Mouse (Mus musculus) mesoderm, embryonic 11.5 days (tissue): ENCODE measurements around the gene Spint4.

ENCODE experiments used
- DNase-seq: peaks from one replicate; pipeline ENCODE4 v3.0.0-alpha.2; 2012; ENCODE audit warnings: low read depth, low spot score

Gene Spint4

DNA sequence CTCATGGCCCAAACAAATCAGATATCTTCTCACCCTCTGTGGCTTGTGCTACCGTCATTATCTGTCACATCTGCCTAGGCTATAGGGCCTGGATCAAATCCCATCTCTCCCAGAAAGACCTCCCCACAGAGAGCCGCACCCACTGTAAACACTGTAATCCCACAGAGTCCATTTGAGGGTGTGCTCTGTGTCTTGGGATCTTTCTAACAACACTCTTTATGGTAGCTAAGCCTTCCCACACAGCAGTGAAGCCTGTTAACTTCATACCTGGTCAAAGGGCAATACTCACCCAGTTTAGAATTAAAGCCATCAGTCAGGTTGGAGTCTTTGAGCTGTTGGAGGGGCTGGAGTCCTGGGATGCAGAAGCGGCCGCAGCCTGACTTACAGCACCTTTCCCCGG lies 33.4 kb downstream of the Spint4 start:
- DNase-seq, result no peak

DNA sequence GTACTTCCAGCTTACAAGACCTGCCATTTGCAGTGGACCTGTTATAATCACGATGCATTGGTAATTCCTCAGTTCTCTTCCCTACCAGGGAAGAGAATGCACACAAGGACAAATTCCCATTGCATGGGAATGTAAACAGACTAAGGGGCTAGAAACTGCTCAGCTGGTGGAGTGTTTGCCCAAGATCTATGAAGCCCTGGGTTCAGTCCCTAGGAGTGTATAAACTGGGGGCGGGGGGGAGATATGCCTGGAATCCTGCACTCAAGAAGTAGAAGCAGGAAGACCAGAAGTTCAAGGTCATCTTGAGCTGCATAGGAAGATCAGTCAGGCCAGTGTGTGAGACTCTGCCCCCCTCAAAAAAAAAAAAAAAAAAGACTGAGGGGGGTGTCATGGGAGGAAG lies 35.0 kb downstream of the Spint4 start:
- no peak for DNase-seq

GRCm38 (mm10) chr2:164734839-164735238 lies 36.5 kb downstream of the Spint4 start:
- DNase-seq, result no peak

DNA sequence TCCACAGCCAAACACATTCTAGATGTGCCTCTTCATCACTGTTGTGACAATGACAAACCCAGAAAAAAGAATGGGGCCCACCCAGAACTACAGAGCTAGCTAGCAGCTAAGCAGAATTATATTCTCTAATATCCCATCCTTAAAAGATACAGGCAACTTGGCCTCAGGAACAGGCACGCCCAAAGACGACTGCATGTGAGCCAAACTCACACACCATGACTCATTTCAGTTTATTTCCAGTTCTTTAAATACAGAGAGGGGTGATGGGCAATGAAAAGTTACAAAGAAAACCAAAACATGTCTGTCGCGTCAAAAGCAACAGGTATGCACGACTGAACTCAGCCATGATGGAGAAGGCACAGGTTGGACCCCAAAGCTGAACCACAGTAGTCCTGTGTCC lies 37.1 kb downstream of the Spint4 start:
- no peak for DNase-seq

- DNase-seq, result no peak
Measured at GRCm38 (mm10) chr2:164737377-164738090, 39.2 kb downstream of the Spint4 start.

GRCm38 (mm10) chr2:164739876-164740275 lies 41.6 kb downstream of the Spint4 start:
- DNase-seq, result no peak

DNA sequence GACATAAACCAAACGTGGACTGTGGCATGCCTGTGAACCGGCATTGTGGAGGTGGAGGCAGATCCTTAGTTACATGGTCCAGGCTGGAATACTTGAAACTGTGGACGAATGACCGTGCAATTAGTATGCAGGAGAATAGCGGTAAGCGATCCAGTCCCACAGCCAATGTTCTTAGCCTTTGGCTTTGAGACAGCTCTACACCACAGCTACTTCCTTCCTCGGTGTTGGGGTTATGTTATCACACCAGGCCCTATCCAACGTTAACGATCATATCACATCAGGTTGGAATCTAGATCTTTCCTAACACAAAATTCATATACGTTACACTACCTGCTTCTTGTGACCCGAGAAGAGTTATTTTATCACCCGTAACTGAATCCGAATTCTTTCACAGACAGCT lies 46.7 kb downstream of the Spint4 start:
- DNase-seq, result no peak

DNA sequence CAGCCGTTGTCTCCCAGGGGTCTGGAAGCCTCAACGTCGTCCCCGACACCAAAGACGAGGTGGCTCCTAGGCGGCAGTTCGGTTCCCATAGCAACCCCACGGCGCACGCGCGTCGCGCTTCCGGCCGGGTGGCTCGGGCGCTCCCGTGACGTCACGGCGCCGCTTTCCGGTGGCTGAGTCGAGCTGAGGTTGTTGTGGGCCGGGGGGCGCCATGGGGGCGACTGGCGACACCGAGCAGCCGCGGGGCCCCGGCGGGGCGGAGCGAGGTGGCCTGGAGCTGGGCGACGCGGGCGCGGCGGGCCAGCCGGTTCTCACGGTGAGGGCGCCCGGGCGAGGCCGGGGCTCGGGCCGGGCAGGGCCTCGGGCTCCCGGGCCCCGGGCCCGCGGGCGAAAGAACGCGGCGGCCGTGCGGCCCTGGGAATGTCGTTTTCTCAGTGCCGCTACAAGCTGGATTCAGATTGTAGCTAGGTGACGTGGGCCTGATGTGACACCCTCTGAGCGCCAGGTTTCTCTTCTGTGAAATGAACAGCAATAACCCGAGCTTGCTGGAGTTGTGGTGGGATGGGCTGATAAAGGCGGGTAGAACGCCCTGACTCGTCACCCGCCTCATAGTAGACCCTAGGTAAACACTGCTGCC lies 47.7 kb downstream of the Spint4 start, which contains the start of the genes Wfdc3 and Dnttip1:
Gene Wfdc3, minus strand, starts transcription at position 89 of the 637 bp plus-strand sequence.
Gene Dnttip1, plus strand, starts transcription at position 141 of the 637 bp plus-strand sequence.
- peak; percentile 95 for DNase-seq

- no peak for DNase-seq
Measured at GRCm38 (mm10) chr2:164746693-164747092, 48.4 kb downstream of the Spint4 start.

DNA sequence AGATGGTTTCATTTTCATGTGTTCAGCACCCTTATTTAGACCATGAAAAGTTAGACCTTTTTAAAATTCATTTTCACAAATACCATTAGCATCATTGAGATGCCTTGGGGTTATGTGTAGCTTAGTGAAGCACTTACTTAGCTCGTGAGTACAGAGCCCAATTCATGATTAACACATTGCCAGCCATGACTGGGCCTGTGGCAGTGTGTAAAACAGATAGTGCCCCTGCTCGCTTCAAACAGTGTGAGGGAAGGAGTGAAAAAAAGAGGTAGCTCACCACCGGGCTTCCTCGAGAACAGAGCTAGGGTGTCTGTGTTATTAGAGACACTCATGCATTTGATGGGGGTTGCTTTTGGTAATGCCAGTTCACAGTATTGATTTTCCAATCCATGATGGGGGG lies 49.9 kb downstream of the Spint4 start:
- DNase-seq, result no peak

- DNase-seq, result no peak
Measured at GRCm38 (mm10) chr2:164748991-164749390, 50.7 kb downstream of the Spint4 start.
